Mouse (Mus musculus) gastrocnemius, adult 2 months (tissue): Measurements from ENCODE around the gene Kidins220. TPM values are rescaled to one million over a fixed set of nuclear protein-coding genes. Genes with fewer than 3 reads are reported as not detected.

ENCODE experiments used
- DNase-seq: peaks from one replicate; pipeline ENCODE4 v3.0.0; 2022
- H3K27ac ChIP-seq: fragments of 200-600 bp; 2 replicates; pipeline ENCODE4 v1.8.1; 2022; ENCODE audit warnings: mild to moderate bottlenecking
- H3K4me3 ChIP-seq: fragments of 200-600 bp; 2 replicates; pipeline ENCODE4 v1.8.1; 2022; ENCODE audit warnings: mild to moderate bottlenecking, moderate library complexity
- CTCF ChIP-seq: fragments of 200-600 bp; IDR thresholded peaks from 2 replicates; pipeline ENCODE4 v1.8.1; 2022; ENCODE audit warnings: antibody characterized with exemption, mild to moderate bottlenecking, moderate library complexity
- intact Hi-C: fragments of 180-260 bp; cut with DNase I; formaldehyde crosslinking; loops from one replicate; pipeline ENCODE4 v1.15.1; 2025
- total RNA-seq, 2 experiments: library from RNA; stranded (reverse); gene quantifications; 2 replicates each; pipeline ENCODE4 v1.2.3; 2021

Kidins220 gene
- total RNA-seq, 2 experiments from 2014 or later: 51.3 to 56.5 TPM

- peak overlapping the region; percentile 93 for H3K4me3 ChIP-seq
- TF ChIP-seq CTCF: no peak
- peak; percentile 96 for DNase-seq
- intact Hi-C loops: loop anchor here (10.0 kb wide), 3 partner anchors 74 to 1216 kb away; no protein-coding TSS in a partner anchor
- peak overlapping the region; percentile 87 for H3K27ac ChIP-seq
These were observed 124.0 kb downstream of the Kidins220 start for GRCm38 (mm10) chr12:25098561-25099312.

- TF ChIP-seq CTCF: no peak
- peak; percentile 55 for DNase-seq
- peak overlapping the region; percentile 87 for H3K27ac ChIP-seq
- intact Hi-C loops: loop anchor here (10.0 kb wide), 3 partner anchors 74 to 1216 kb away; no protein-coding TSS in a partner anchor
- peak overlapping the region; percentile 93 for H3K4me3 ChIP-seq
These were observed 124.5 kb downstream of the Kidins220 start for GRCm38 (mm10) chr12:25099313-25099562.

GRCm38 (mm10) chr12:25099563-25100408 lies 125.1 kb downstream of the Kidins220 start:
- Histone ChIP-seq H3K4me3 (peak overlapping the region; percentile 93), H3K27ac (peak overlapping the region; percentile 87)
- no peak for TF ChIP-seq CTCF
- intact Hi-C loops: loop anchor here (10.0 kb wide), 3 partner anchors 75 to 1215 kb away; no protein-coding TSS in a partner anchor
- peak; percentile 46 for DNase-seq

- peak; percentile 69 for DNase-seq
These were observed 125.9 kb downstream of the Kidins220 start for GRCm38 (mm10) chr12:25100411-25101217.

GRCm38 (mm10) chr12:25101389-25101788 lies 126.7 kb downstream of the Kidins220 start:
- Histone ChIP-seq H3K27ac (peak overlapping the region; percentile 87), H3K4me3 (peak overlapping the region; percentile 93)
- intact Hi-C loops: no loop called here
- DNase-seq: peak; percentile 50
- TF ChIP-seq CTCF: no peak

More at GRCm38 (mm10) chr12:25100411-25101217, 125.9 kb downstream of the Kidins220 start:
- peak; percentile 43 for TF ChIP-seq CTCF
- intact Hi-C loops: no loop called here
- Histone ChIP-seq H3K27ac (peak overlapping the region; percentile 87), H3K4me3 (peak overlapping the region; percentile 93)

- H3K27ac ChIP-seq: no peak overlapping the region
- intact Hi-C loops: no loop called here
- no peak for TF ChIP-seq CTCF
- H3K4me3 ChIP-seq: no peak overlapping the region
- DNase-seq: no peak
These were observed 129.2 kb downstream of the Kidins220 start for GRCm38 (mm10) chr12:25103911-25104310.

- intact Hi-C loops: no loop called here
- no peak for TF ChIP-seq CTCF
- Histone ChIP-seq H3K4me3 (no peak overlapping the region), H3K27ac (no peak overlapping the region)
- DNase-seq: no peak
These were observed 129.8 kb downstream of the Kidins220 start for GRCm38 (mm10) chr12:25104541-25104940.

- H3K27ac ChIP-seq: no peak overlapping the region
- no peak for DNase-seq
- intact Hi-C loops: no loop called here
- TF ChIP-seq CTCF: no peak
- no peak overlapping the region for H3K4me3 ChIP-seq
These were observed 134.1 kb downstream of the Kidins220 start for GRCm38 (mm10) chr12:25108865-25109264.

- intact Hi-C loops: no loop called here
- peak; percentile 44 for DNase-seq
- Histone ChIP-seq H3K4me3 (no peak overlapping the region), H3K27ac (no peak overlapping the region)
- TF ChIP-seq CTCF: no peak
These were observed 135.4 kb downstream of the Kidins220 start for GRCm38 (mm10) chr12:25109971-25110681.

GRCm38 (mm10) chr12:25110682-25111078 lies 136.0 kb downstream of the Kidins220 start:
- no peak for DNase-seq
- no peak overlapping the region for H3K4me3 ChIP-seq
- H3K27ac ChIP-seq: no peak overlapping the region
- no peak for TF ChIP-seq CTCF
- intact Hi-C loops: no loop called here

Other genes starting within 250 kb of the Kidins220 start
- gene Mboat2, start 144.0 kb upstream of the Kidins220 start, total RNA-seq: 1 to 10 TPM in 1 of 2 experiments, under 1 TPM in 1; 0.46 to 1.1 TPM
- gene Id2, start 122.2 kb downstream of the Kidins220 start, total RNA-seq: 1 to 10 TPM; 1.6 to 2.0 TPM